Comparison of ENCODE assay signal across 28 mouse cellular contexts in genomic region chr9:62696799-62697198, GRCm38 (mm10). TPM values are rescaled to one million over a fixed set of nuclear protein-coding genes. Genes with fewer than 3 reads are reported as not detected.
"Had no signal": no experiment of that assay in that cellular context is flagged by ENCODE, and none has a peak within 500 bp of the region (broad histone marks: within the 10 kb centered on the region; RNA-seq: fewer than 3 reads in every experiment).

No protein-coding gene starts in this region.

- H3K9ac ChIP-seq: hindbrain, embryonic 12.5 days; hindbrain, embryonic 14.5 days; intestine, embryonic 15.5 days; limb, embryonic 12.5 days; liver, embryonic 13.5 days; liver, embryonic 15.5 days; liver, postnatal 0 days had no signal

- H3K4me1 ChIP-seq: intestine, embryonic 15.5 days; liver, embryonic 13.5 days; liver, embryonic 15.5 days had no signal

- DNase-seq: gastrocnemius, adult 2 months; gastrocnemius, postnatal 10 days; gastrocnemius, postnatal 25 days; heart, postnatal 4 days; kidney, adult 18-20 months; kidney, adult 8-10 months; kidney, postnatal 10 days; kidney, postnatal 25 days; kidney, postnatal 4 days; liver; liver, embryonic 13.5 days; liver, postnatal 0 days; lung, adult 2 months had no signal

- H3K4me3 ChIP-seq: gastrocnemius, adult 2 months; hindbrain, embryonic 10.5 days; hindbrain, embryonic 12.5 days; intestine, embryonic 15.5 days; layer of hippocampus, adult 2 months; left cerebral cortex, adult 2 months; limb, embryonic 10.5 days; limb, embryonic 12.5 days; liver, embryonic 13.5 days; liver, embryonic 15.5 days had no signal

- ATAC-seq: forebrain, embryonic 16.5 days; hindbrain, embryonic 16.5 days; inflammation-experienced regulatory T-cells, adult 6 months; intestine, embryonic 15.5 days; intestine, postnatal 0 days; liver, postnatal 0 days had no signal

- H3K27me3 ChIP-seq: hindbrain, embryonic 12.5 days; intestine, embryonic 15.5 days; limb, embryonic 12.5 days; liver, embryonic 13.5 days; liver, embryonic 15.5 days had no signal

- H3K27ac ChIP-seq: gastrocnemius, adult 2 months; hindbrain, embryonic 10.5 days; hindbrain, embryonic 12.5 days; hindbrain, embryonic 14.5 days; intestine, embryonic 15.5 days; layer of hippocampus, adult 2 months; left cerebral cortex, adult 2 months; limb, embryonic 10.5 days; limb, embryonic 12.5 days; liver, embryonic 13.5 days; liver, embryonic 15.5 days had no signal

- H3K9me3 ChIP-seq: hindbrain, embryonic 10.5 days; hindbrain, embryonic 12.5 days; intestine, embryonic 15.5 days; limb, embryonic 10.5 days; limb, embryonic 12.5 days; liver, embryonic 13.5 days; liver, embryonic 15.5 days had no signal

- H3K4me2 ChIP-seq: hindbrain, embryonic 12.5 days; hindbrain, embryonic 14.5 days; intestine, embryonic 15.5 days; limb, embryonic 12.5 days; liver, embryonic 11.5 days; liver, embryonic 13.5 days; liver, embryonic 15.5 days had no signal

- H3K36me3 ChIP-seq: hindbrain, embryonic 10.5 days; hindbrain, embryonic 12.5 days; intestine, embryonic 15.5 days; limb, embryonic 10.5 days; liver, embryonic 13.5 days; liver, embryonic 15.5 days had no signal

RNA-seq across cellular contexts. Expression of gene Itga11, which starts 19.2 kb away (rescaled TPM):
- total RNA-seq: granulocyte monocyte progenitor cell, adult 5-6 weeks had no signal
